Mouse (Mus musculus): ENCODE measurements at regions not wholly inside any gene's neighbourhood (a gene's known extent, or its start where the extent isn't known, plus 50 kb on each side); places are given as distances from the start of the nearest gene placed in this dataset.

DNA sequence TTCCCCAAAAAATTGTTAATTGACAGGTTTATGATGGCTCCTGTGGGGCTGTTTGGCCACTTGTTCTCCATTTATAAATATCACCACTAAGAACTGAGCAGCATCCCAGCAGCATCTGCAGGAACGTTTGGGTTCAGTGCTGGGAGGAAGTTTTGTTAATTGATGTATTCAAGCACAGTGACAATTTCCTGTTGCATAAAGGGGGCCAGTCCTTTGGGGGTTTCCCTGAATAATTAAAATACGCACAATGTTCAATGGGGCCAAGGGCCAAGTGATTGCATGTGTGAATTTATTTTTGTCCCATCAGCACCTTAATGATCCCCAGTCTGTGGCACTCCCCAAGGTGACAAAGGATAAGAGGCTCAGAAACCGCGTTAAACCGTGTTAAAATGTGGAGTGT, 1272.6 kb upstream of the A1bg start:
- no peak for TF ChIP-seq ZNF384 (IDR thresholded peaks at IDR 0.05; ENCODE audit: low read depth, low read length)
- TF ChIP-seq HCFC1 (IDR thresholded peaks at IDR 0.05; ENCODE audit: borderline replicate concordance, insufficient read depth, low read length), result no peak
- TF ChIP-seq MAFK (IDR thresholded peaks at IDR 0.05; ENCODE audit: insufficient read depth, low read depth, low read length), result no peak
- no peak for TF ChIP-seq CHD2 (IDR thresholded peaks at IDR 0.05; ENCODE audit: low read depth, low read length)

Data from ES-E14 (cell line).